Mouse (Mus musculus) retina, adult 2 months (tissue): ENCODE results near the gene Cyp39a1.

Experiments used
- DNase-seq: peaks from one replicate; pipeline ENCODE4 v3.0.0-alpha.2; 2012; ENCODE audit warnings: low read depth, low spot score

Gene Cyp39a1

DNA sequence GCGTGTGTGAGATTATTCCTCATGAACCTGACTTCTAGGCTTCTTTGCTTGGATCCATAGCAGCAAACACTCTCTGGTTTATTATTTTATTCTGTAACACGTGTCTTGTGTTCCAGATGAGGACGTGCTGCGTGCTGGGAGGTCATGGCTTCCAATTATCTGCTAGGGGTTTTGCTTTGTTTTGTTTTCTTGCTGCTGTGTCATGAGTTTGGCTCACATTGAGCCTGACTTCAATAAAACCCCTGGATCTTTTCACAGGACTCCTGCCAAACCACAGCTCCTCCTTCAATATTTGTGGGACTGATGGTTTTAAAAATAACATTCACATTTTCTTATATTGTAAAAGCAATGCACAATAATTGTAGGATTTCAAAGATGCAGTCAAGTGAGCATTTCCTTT is 117.3 kb downstream of the Cyp39a1 start:
- DNase-seq: no peak

- DNase-seq: no peak
Measured at GRCm38 (mm10) chr17:43788222-43788621, 121.0 kb downstream of the Cyp39a1 start.

DNA sequence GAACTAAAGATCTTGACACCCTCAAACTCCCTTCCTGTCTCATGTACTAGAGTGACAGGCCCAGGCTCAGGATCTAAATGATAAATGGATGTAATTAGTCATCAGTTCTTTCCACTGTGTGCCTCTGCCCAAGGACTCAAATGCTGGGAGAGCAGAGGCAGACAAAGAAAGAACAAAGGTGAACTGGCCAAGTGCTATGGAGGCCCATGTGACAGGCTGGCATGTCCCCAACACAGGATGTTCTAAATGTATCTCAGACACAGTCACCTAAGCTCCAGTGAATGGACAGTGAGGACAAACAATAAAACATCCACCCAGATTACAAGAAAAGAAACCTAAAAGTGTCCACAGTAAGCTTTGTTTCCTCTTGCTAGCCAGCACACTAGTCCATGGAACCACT is 122.2 kb downstream of the Cyp39a1 start:
- DNase-seq: no peak

GRCm38 (mm10) chr17:43791751-43792150 is 124.5 kb downstream of the Cyp39a1 start:
- DNase-seq: no peak

DNA sequence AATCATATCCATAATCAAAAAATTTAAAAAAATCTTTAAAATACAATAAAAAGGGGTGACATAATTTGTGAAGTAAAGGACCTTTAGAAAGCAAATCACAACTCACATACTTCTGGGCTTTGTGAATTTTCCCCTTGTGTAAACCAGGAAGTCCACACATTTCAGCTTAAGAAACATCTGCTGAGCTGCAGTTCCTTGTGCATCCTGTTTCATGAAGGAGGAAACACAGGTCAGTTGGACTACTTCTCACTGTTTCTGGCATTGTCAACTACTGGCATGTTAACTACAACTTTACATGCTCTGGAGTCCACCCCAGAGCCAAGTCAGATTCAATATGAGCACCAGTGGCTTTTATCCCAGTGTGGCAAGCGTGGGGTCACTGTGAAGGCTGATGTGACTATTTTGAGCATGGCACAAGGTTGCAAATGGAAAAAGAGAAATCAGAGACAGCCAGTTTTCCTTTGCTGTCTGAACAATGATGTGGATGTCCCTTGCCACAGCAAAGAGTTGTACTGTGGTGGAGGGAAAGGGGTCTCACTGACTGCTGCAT is 127.6 kb downstream of the Cyp39a1 start:
- DNase-seq: no peak
